Mouse (Mus musculus) left cerebral cortex, postnatal 14 days (tissue): ENCODE results near the gene Cry2. TPM values are rescaled to one million over a fixed set of nuclear protein-coding genes. Genes with fewer than 3 reads are reported as not detected.

Source experiments
- DNase-seq, 2 experiments: peaks; one replicate each; pipeline ENCODE4 v3.0.0; 2021 to 2022; ENCODE audit warnings: low spot score in 2 of 2, mixed read lengths in 1 of 2
- intact Hi-C: fragments of 180-260 bp; cut with DNase I; formaldehyde crosslinking; loops from one replicate; pipeline ENCODE4 v1.15.1; 2025
- total RNA-seq, 2 experiments: library from RNA; stranded (reverse); gene quantifications; 2 replicates each; pipeline ENCODE4 v1.2.3; 2021

Cry2 gene
- total RNA-seq, 2 experiments from 2014 or later, result 109 to 116 TPM

DNA sequence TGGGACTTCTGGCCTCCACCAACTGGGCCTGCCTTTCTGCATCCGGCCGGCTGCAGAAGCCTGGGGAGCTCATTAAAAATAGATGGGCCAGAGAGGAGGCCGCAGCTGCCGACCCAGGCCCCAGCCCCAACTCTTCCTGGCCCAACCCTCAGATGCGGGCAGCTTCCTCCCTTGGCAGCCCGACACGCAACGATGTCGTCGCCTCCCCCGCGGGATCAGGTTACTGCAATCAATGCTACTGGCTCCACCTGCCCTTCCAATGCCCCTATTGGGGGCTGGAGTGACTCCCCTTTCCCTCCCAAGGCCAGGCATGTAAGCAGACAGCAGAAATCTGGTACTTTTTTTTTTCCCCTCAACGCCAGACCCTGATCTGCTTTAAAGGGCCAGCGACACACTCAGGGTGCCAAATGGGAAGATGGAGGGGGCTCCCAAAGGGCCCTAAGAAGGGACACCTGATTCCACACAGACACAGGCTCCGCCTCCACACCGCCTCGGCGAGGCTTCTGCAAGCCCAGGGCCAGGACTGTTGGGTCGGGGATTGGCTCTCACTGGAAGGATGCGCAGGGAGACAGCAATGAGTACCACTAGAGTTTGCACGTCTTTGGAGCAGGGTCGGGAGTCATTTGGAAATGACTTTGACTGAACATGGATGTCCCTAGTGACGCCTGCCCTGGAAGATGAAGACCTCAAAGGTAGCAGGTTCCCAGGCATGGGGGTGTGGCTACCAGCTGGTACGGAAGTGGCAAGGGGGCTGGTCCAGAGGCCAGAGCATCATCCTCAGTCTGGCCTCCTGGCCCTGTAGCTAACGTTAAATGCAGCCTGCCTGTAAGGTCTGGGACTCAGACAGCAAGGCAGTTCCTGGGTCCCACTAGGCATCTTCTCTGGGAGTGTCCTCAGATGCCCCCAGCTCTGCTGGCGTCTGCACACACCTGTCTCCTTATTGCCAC is 41.3 kb downstream of the Cry2 start:
- DNase-seq, result no peak
- intact Hi-C loops, result loop anchor here (5.0 kb wide), 1 partner anchor 40 kb away; the partner anchor contains the start of gene Cry2

DNA sequence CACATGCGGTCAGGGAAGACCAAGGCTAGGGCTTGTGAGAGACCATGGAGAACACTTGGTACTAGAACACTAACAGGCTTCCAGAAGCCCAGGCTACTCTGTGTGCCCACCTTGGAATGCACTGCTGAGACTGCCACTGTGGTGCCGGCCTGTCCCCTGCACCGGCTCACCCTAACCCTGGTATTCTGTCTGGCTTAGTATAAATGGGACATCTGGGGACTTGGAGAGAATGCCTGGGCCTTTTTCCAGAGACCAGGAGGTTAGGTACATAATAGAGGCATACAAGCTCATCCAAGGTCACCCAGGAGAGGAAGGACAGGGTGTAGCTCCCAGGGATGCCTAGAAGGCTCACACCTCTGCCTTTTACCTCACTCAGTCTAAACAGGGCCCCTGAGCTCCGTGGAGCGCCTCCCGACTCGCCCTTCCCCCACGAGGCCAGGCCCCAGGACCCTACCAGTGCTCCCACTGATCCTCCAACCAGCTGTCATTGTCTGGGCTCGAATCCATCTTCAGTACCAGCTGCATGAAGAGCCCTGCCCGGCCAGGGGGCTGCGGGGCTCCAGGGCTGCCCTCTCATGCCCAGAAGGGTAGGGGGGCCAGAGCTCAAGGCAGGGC is 42.0 kb downstream of the Cry2 start:
- intact Hi-C loops, result loop anchor here (5.0 kb wide), 1 partner anchor 40 kb away; the partner anchor contains the start of gene Cry2
- no peak for DNase-seq

DNA sequence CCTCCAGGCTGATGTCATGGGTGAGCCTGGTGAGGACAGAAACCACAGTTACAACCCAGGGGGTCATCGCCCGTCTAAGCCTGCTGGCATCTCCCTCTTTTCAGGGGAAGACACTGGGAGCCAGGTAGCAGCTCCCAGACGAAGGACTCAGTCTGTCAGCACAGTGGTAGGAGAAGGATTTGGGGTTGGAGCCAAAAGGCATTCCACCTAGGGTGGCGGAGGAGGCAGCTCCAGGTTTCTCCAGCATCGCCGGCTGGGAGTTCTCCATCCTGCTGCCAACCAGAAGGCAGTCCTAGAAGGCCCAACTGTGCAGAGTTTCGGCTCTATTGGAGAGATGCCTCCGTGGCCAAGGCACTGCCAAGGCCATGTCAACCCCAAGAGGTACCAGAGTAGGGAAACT is 42.7 kb downstream of the Cry2 start:
- no peak for DNase-seq
- intact Hi-C loops, result loop anchor here (5.0 kb wide), 1 partner anchor 41 kb away; the partner anchor contains the start of gene Cry2

DNA sequence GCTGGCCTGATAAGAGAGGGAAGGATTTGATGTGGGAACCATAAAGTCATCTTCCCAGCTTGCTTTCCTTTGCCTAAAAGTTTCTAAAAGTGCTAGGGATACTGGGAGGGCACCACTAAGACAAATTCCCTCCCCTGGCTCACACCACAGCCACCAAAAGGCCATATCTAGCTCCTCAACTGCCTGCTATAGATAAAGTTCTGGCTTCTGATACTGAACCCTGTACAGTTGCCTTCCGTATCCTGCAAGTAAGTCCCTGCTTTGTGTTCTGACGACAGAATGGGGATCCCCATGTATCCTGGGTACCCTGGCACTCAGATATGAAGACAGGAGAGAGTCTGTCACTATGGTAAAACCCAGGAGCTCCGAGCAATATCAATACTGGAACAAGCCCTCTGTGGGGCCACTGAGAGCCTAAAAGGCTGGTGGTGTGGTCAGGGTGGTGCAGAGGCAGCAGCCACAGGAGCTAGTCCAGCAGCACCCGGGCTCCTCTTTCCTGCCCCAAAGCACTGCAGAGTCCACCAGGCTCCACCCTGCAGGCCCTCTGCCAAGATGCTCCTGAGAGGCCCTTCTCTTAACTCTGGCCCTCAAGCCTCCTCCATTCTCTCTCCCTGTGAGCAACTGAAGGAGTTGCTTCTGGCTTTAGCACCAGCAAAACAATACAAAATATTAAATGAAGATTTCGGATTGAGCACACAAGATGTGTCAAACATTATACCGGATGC is 43.5 kb downstream of the Cry2 start:
- intact Hi-C loops, result loop anchor here (5.0 kb wide), 1 partner anchor 42 kb away; the partner anchor contains the start of gene Cry2
- no peak for DNase-seq

DNA sequence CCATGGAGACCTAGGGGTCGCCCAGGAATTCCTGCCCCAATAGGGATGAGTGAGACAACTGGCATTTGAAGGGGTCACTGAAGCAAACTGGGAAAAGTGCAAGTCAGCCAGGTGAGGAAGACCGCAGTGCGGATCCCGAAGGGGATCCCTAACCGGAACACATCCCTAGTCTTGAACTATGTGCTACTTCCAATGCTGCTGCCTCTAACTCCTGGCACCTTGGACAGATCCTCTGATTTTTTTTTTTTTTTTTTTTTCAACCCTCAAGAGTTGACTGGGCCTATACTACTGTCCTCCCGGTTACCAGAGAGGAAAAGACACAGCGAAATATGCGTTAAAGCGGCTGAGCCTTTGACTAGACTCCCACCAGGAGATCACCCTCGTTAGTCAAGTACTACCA is 44.2 kb downstream of the Cry2 start:
- intact Hi-C loops, result loop anchor here (5.0 kb wide), 1 partner anchor 43 kb away; the partner anchor contains the start of gene Cry2
- DNase-seq, result no peak

DNA sequence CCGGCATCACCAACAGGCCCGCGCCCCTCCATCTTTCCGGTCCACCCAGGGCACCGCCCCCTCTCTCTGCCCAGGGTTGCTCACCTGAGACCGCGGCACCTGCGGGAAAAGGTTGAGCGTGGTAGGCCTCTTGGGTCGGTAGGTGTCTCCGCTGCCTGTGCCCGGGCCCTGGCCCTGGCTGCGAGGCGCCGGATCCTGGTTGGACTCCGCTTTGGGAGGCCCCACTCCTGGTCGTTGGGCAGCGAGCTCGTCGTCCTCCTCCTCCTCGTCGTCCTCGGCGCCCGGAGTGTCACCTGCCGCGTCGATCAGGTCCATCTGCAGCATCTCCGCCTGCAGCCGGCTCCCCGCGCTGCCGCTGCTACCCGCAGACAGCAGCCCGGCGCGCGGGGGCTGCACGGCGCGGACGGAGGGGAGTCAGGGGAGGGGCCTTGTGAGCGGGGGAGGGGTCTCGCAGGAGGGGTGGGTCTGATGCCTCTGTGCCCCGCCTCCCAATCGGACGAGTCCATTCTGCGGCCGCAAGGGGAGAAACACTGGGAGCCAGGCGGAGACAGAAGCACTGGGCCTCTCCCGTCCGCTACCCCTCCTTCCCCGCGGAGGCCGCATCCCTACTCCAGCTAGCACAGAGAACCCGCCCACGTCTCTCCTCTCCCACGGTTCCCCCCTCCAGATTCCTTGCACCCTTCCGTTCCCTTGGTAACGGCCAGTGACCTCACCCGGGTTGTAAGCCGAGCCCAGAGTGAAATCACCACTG is 44.8 kb downstream of the Cry2 start:
- intact Hi-C loops, result no loop called here
- DNase-seq, result peak; percentile 90 to 96

DNA sequence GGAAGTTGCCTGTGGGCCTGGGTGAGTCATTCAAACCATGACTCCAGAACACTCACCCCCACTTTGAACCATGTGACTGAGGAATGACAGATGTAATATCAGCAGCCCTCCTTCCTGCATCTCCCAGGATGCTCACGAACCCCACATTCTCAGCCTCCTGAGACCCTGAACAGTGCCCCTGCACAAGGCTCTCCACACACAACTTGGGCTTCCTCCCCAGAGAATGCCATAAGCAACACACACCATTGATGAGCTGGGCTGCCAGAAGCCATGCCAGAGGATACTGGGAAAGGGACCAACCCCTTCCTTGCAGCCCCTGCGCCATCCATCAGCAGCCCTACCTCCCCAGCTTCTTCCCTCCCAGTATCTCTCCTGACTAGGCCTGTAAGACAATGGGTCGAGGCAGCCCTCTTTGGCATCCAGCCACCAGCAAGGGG is 45.7 kb downstream of the Cry2 start:
- no peak for DNase-seq
- intact Hi-C loops, result no loop called here

DNA sequence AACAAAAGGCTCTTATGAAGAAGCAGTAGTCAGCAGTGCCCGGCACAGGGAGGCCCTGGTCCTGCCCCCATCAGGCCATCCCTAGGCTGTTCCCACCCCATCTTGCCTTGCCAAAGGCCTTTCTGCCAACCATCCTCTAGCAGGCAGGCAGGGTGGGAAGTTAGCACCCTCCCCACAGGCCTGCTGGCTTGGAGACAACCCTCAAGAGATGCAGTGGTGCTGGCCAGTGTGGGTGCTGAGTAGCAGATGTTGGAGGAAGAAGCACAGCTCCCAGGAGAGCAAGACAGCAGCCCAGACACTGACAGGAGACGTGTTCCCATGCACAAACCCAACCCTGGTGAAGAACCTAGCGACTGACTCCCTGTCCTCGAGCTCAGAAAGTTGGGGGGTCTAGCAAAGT is 46.2 kb downstream of the Cry2 start:
- intact Hi-C loops, result no loop called here
- DNase-seq, result no peak

DNA sequence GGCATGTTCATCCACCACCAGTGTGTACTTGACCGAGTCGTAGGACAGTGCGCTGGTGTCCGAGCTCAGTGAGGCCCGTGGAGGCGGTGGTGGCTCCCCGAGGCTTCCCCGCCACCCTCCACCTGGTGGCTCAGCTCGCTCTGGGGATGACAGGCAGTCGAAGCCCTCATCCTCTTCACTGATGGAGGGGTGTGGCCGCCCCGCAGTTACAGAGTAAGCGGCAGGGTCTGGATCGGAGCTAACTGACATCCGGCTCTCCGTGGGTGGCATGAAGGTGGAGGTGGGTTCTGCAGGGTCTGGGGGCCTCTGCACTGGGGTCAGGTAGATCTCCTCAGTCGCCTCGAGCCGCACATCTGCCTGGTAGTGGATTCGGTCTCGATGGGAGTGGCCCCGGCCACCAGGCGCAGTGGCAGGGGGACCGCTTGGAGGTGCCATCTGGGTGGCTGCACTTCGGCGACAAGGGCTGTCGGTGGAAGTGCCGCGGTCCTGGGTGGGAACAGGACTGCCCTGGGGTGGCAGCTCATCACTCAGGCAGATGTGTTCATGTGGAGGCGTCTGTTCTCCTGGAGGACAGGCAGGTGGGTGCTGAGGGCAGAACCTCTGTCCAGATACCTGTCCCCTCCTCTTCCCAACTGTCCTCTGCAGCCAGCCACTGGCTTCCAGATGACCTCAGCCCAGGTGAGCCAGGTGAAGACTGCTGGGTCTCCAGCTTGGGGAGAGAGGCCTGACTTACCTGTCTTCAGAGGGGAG is 46.8 kb downstream of the Cry2 start:
- no peak for DNase-seq
- intact Hi-C loops, result no loop called here

DNA sequence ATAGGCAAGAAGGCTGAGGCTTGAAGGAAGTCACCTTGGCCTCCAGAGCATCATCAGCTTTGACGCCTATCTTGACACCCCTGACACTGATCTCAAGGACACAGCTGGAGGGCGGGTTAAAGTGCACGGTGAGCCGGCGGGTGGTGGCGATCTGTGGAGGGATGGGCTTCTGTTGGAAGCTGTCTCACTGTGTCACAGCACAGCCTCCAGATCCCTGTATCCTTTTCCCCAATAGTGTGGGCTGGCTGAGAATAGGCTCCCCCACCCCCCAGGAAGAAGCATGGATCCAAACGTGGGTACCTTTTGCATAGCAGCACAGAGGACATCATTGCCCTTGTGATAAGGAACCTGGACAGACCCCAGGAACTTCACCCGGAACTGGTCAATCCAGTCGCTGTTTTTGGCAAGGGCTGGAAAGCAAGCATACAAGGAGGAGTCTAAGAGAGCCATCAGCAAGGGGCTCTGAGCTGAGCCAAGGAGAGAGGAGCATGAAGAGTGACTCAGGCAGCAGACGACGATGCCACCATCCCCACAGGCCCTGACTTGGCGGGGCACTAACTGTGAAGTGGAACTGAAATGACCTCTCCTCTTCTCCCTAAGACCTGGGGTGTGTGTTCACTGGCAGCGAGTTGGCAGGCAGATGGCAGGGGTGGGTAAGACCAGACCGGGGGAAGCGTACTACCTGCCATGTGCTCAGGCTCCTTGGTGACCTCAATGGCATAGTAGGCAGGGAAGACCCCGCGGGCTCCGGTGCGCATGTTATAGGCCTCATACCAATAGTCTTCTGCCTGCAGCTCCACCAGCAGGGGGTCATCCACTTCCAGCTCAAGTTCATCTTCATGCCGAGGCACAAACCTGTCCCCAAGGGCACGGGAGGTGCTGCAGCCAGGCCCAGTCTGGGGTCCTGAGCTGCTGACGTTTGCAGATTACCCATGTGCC is 48.5 kb downstream of the Cry2 start:
- intact Hi-C loops, result no loop called here
- DNase-seq, result no peak

DNA sequence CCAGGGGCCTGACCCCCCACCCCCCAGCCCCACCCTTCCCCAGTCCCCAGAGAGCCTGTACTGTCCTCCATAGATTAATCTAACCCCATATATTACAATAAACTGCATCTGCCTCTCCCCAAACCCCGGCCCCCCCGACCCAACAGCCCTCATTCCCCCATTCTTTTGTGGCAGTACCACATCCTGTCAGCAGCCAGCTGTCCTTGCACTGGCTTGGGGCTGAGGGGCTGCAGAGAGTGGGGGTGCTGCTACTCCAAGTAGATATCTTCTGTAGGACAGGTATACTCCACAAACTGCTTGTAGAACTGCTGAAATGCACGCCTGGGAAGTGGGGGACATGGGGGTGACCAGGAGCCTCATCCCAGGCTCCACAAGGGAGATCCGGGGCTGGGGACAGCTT is 49.7 kb downstream of the Cry2 start:
- DNase-seq, result no peak
- intact Hi-C loops, result no loop called here

DNA sequence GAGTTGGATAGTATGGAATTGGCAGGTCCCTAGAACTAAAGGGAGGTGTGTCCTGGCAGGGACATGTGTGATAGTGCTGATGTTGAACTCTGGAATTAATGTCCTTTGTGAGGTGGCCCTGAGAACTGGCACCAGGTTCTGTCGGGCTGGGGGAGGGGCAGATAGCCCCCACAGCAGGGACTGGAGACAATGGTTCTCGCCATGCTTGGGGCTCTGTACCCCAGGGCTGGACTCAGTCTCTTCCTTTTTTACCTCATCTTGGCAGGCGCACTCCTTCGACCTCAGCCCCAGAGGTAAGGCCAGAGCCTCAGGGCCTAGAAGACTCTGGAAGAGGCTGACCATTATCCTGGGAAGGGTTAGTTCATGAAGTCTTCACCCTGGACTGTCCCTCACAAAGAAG is 51.1 kb downstream of the Cry2 start:
- DNase-seq, result no peak
- intact Hi-C loops, result no loop called here

DNA sequence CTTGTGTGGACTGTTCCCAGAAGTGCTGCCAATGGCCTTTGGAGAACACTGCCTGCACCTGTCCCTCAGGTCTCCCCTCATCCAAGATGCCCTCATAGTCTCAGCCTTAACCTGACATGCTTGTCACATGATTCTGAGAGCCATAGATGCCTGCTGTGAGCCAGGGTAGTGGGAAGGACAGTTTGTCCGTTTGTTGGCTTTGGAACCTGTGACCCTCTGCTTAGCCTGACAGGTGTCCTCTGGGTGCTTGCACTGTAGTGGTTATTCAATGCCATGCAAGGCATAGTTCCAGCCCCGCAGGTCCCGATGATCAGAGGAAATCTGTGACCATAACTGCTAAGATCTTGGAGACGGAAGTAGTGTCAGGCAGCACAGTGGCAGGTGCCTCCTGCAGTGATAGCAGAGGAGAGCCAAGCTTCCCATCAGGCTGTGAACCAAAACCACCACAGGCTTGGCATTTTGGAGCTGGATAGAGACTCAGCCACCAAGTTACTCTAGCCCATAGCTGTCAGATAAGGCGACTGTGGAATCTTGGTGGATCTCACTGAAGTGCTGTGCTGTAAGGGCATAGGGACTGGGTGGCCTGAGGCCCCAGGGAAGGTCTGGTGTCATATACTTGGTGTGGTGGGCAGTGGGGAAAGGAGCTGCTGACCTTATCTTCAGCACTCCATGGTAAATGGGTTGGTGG is 51.8 kb downstream of the Cry2 start, which contains the start of gene 1700029I15Rik:
TSS of gene 1700029I15Rik (plus strand) at position 638 of the 688 bp plus-strand sequence.
- intact Hi-C loops, result no loop called here
- no peak for DNase-seq

DNA sequence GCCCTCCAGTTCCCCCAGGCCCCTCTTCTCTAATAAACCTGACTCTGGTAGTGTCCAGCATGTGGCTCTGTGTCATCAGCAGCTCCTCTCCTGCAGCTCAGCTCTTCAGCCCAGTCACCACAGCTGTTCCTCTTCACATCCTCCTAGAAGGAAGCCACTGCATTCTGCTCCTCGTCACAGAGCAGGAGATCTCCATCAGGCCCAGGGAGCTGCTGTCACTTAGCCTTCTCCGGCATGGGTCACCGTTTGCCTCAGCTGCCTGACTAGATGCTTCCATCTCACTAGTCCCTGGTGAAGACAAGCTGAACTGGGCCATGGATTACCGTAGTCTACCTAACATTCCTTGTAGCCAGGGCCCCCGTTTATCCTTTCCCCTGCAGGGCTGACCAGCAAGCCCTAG is 52.7 kb downstream of the Cry2 start:
- DNase-seq, result no peak
- intact Hi-C loops, result no loop called here

DNA sequence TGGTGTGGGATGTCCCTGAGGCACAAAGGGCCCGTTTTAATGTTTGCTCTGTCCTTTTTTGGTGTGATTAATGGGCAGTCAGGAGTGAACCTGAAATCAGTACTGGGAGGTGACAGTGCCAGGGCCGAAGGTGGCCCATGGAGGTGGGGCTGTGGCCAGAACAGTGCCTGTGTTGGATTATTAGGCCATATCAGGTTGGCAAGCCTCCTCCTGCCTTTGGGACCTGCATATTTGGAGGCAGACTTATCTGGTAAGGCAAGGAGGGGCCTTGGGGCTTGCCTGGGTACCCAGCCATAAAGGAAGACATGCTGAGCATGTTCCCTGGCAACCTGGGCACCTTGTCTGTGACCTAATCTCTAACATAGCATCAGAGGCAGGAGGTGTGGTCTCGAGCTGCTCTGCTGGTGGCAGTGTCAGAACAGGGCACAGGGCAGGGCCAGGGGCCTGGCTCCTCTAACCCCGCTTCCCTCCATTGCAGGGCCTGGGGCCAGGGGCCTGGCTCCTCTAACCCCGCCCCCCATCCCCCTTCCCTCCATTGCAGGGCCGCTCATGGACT is 53.3 kb downstream of the Cry2 start:
- no peak for DNase-seq
- intact Hi-C loops, result no loop called here

DNA sequence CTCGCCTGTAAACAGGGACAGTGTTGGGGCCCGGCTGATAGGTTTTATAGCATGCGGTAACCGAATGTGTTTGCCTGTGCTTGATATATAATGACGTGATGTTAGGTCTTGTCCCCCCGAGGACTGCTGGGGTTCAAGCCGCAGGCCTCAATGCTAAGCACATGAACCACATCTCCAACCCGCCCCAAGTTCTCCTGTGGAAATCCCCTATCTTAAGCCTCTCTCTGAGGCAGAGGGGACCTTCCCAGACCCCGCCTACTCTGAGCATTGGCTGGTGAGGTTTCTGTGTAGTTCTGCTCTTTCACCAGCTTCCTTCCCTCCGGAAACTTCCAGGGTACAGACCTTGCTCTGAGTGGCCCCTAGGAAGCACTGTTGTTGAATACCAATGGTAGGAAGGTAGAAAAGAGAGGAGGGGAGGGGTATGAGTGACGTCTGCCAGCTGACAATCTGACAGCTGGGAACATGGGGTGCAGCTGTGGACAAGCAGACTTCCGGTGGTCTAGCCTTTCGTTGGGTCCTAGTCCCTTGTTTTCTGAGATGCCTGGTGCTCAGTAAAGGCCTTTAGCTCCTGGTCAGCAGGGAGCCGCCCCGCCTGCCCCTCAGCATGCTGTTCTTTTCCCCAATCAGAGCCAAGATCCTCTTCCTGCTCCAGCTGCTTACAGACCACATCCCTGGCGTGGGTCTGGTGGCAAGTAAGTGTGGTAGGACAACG is 53.9 kb downstream of the Cry2 start:
- DNase-seq, result no peak
- intact Hi-C loops, result loop anchor here (10.0 kb wide), 1 partner anchor 395 kb away; no protein-coding TSS in a partner anchor
